Mouse (Mus musculus) megakaryocyte, embryonic 14.5 days (primary cell): ENCODE measurements around the gene Trmt112. TPM values are rescaled to one million over a fixed set of nuclear protein-coding genes. Genes with fewer than 3 reads are reported as not detected.
A peak's percentile ranks its signal among the peaks of the same experiment; 100 is the strongest.

ENCODE experiments used
- H3K27me3 ChIP-seq: replicated peaks from 2 replicates; pipeline ENCODE3; 2012; ENCODE audit warnings: inconsistent platforms
- H3K36me3 ChIP-seq: replicated peaks from 2 replicates; pipeline ENCODE3; 2012; ENCODE audit warnings: low read length, inconsistent platforms, mixed read lengths
- H3K4me1 ChIP-seq: 2 replicates; pipeline ENCODE4 v1.6.1; 2012; ENCODE audit warnings: inconsistent platforms
- H3K4me3 ChIP-seq: replicated peaks from 2 replicates; pipeline ENCODE3; 2012; ENCODE audit warnings: moderate library complexity, mild to moderate bottlenecking, inconsistent platforms
- H3K9me3 ChIP-seq: 2 replicates; pipeline ENCODE4 v1.6.1; 2012; ENCODE audit warnings: inconsistent platforms
- FLI1 ChIP-seq: IDR thresholded peaks from 2 replicates; pipeline ENCODE4 v1.6.1; 2012; ENCODE audit warnings: low read length, inconsistent platforms, mixed read lengths
- GATA1 ChIP-seq: IDR thresholded peaks from 3 replicates; pipeline ENCODE4 v1.6.1; 2012; ENCODE audit warnings: mixed read lengths, low read length, inconsistent platforms, borderline replicate concordance
- polyA plus RNA-seq: library from polyadenylated mRNA; stranded (reverse); fragments of >175 nt; gene quantifications from 2 replicates; pipeline ENCODE4 v1.2.3, GENCODE M21; 2012; ENCODE audit warnings: low replicate concordance; ENCODE audit not compliant: insufficient read depth

Trmt112 gene
- polyA plus RNA-seq, 1 experiment: 147 TPM

- H3K9me3 ChIP-seq: no peaks in the 10 kb centered on the region
- H3K27me3 ChIP-seq: no peaks in the 10 kb centered on the region
- H3K36me3 ChIP-seq: peaks cover 63% of the 10 kb centered on the region
- no peak overlapping the region for H3K4me3 ChIP-seq
- H3K4me1 ChIP-seq: peaks cover 84% of the 10 kb centered on the region
- TF ChIP-seq GATA1 (no peak), FLI1 (no peak)
Observed at GRCm38 (mm10) chr19:6918321-6918720, 8.8 kb downstream of the Trmt112 start.

GRCm38 (mm10) chr19:6919431-6919830, 9.9 kb downstream of the Trmt112 start:
- peaks cover 84% of the 10 kb centered on the region for H3K4me1 ChIP-seq
- H3K36me3 ChIP-seq: peaks cover 52% of the 10 kb centered on the region
- peak overlapping the region; percentile 64 for H3K4me3 ChIP-seq
- H3K9me3 ChIP-seq: no peaks in the 10 kb centered on the region
- H3K27me3 ChIP-seq: no peaks in the 10 kb centered on the region
- no peak for TF ChIP-seq FLI1
- no peak for TF ChIP-seq GATA1

DNA sequence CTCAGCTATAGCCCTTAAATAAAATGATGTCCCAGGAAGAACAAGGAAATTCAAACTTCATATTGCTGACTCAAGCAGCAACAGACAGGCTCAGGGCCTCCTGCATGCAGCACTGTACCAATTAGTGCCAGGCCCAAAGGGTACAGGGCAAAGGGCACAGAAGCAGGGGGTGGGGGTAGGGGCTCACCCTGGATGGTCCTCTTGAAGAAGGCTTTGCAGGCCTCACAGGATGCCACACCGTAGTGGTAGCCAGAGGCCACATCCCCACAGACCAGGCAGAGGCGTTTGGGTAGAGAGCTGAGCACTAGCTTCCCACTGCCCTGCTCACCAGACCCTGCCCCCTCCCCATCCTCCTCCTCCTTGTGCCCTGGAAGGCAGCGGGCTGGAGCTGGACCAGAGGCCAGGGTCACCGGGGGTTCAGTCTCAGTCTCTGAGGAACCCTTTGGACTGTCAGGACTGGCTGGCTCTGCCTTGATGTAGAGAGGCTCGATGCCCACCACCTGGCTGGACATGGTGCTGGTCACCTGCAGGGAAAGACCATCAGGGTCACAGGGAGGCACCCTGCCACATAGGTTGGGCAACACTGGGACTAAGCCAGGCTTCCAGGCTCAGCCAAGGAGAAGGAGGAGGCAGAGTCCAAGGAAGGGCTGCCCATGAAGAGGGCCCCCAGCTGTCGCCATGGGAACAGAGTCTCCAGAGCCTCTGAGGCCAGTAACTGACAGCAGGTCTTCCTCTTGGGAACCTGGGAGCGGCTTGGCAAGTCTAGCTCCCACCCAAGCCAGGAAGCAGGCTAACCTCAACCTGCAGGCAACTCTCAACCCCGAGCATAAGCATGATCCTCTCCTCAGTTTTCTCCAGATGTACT, 10.6 kb downstream of the Trmt112 start:
- TF ChIP-seq GATA1 (no peak), FLI1 (no peak)
- peak overlapping the region; percentile 96 for H3K4me3 ChIP-seq
- H3K36me3 ChIP-seq: peaks cover 49% of the 10 kb centered on the region
- H3K27me3 ChIP-seq: peaks cover 6% of the 10 kb centered on the region
- peaks cover 85% of the 10 kb centered on the region for H3K4me1 ChIP-seq
- H3K9me3 ChIP-seq: no peaks in the 10 kb centered on the region

- H3K27me3 ChIP-seq: peaks cover 15% of the 10 kb centered on the region
- H3K36me3 ChIP-seq: peaks cover 40% of the 10 kb centered on the region
- H3K9me3 ChIP-seq: peaks cover 3% of the 10 kb centered on the region
- peaks cover 85% of the 10 kb centered on the region for H3K4me1 ChIP-seq
- TF ChIP-seq FLI1: no peak
- TF ChIP-seq GATA1: no peak
- H3K4me3 ChIP-seq: peak overlapping the region; percentile 96
Observed at GRCm38 (mm10) chr19:6920741-6921636, 11.5 kb downstream of the Trmt112 start.

GRCm38 (mm10) chr19:6921647-6922567, 12.4 kb downstream of the Trmt112 start, which contains the start of gene Esrra:
Esrra (minus strand) TSS chr19:6921813.
- Histone ChIP-seq H3K36me3 (peaks cover 31% of the 10 kb centered on the region), H3K4me1 (peaks cover 85% of the 10 kb centered on the region), H3K4me3 (peak within 1 kb of the TSS; percentile 96), H3K27me3 (peaks cover 24% of the 10 kb centered on the region), H3K9me3 (peaks cover 7% of the 10 kb centered on the region)
- TF ChIP-seq FLI1 (no peak), GATA1 (no peak)

GRCm38 (mm10) chr19:6922901-6923735, 13.6 kb downstream of the Trmt112 start:
- TF ChIP-seq GATA1 (no peak), FLI1 (no peak)
- peaks cover 7% of the 10 kb centered on the region for H3K9me3 ChIP-seq
- peaks cover 92% of the 10 kb centered on the region for H3K4me1 ChIP-seq
- peak overlapping the region; percentile 96 for H3K4me3 ChIP-seq
- H3K36me3 ChIP-seq: peaks cover 23% of the 10 kb centered on the region
- H3K27me3 ChIP-seq: peaks cover 36% of the 10 kb centered on the region

DNA sequence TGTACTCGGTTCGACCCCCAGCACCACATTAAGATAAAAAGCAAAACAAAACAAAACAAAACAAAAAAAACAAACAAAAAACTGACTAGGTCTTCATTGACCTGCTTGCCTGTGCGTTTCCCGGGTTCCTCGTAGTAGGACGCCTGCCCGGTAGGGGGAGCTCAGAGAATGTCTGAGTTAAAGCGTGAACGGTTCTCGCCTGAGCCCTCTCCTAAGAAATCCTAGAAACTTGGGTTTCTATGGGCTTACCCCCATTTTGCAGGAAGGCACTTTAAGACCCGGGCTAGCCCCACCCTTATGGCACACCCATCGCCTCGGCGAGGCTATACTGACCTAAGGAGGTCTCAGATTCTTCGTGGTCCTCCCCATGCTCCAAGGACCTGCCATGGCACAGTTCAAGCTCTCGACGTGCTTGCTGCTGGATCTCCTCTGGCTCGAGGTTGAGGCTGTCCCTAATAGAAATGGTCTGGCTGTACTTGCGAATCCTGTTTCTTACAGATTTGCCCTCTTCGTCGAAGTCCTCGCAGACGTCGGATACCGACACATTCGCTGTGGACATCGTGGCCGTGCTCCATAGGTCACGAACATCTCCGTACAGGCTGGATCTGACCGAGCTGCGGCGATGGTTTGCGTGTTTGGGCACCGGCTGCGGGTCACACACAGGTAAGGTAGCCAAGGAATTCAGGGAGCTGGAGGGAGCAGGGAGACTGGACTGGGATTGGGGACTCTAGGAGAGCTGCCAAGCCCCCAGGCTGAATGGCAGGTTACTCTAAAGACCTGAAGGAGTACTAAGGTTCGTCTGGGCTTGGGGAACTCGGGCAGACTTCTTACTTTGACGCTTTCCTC, 15.2 kb downstream of the Trmt112 start:
- Histone ChIP-seq H3K4me1 (peaks cover 78% of the 10 kb centered on the region), H3K9me3 (peaks cover 7% of the 10 kb centered on the region), H3K27me3 (peaks cover 44% of the 10 kb centered on the region), H3K4me3 (peak overlapping the region; percentile 90), H3K36me3 (peaks cover 8% of the 10 kb centered on the region)
- TF ChIP-seq FLI1 (no peak), GATA1 (no peak)

- peak within 1 kb of the TSS; percentile 90 for H3K4me3 ChIP-seq
Observed at GRCm38 (mm10) chr19:6925307-6925573, 15.7 kb downstream of the Trmt112 start, which contains the start of gene Catsperz. Catsperz (minus strand) TSS chr19:6925380.

More at GRCm38 (mm10) chr19:6925307-6925573, 15.7 kb downstream of the Trmt112 start, which contains the start of gene Catsperz:
- Histone ChIP-seq H3K27me3 (peaks cover 48% of the 10 kb centered on the region), H3K4me1 (peaks cover 72% of the 10 kb centered on the region), H3K9me3 (peaks cover 7% of the 10 kb centered on the region), H3K36me3 (peaks cover 2% of the 10 kb centered on the region)
- TF ChIP-seq GATA1 (no peak), FLI1 (no peak)
